8 mouse cellular contexts compared by ENCODE assay signal in the genomic region with DNA sequence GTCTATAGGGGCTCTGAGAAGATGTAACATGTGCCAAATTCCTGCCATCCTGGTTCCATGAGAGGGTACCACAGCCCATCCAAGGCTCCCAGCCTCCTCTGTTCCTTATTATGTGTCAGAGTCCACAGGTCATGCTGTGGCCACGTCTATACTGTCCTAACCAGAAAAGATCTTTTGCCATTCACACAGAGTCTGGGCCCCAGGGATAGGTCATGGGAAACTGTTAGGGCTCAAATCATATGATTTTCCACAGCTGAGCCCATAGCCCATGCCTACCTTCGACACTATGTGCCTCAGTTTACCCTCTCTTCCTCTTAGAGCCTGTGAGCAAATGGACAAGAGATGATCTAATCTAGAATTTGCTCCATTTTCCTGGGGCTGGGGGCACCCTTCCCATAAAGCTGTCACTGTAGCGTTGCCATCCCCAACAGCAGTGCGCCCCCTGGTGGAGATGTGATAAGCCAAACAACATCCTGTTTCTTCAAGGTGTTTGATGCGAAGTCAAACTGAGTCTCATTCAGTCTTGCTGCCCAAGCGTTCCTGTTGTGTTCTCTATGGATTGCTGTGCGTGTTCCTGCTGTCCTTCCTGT. TPM values are rescaled to one million over a fixed set of nuclear protein-coding genes. Genes with fewer than 3 reads are reported as not detected.
DNase-seq lines count a peak whose midpoint lies in the region; ATAC-seq and TF ChIP-seq lines count a peak whose summit lies in the region.

No protein-coding gene starts in this region.

- TF ChIP-seq POLR2A in small intestine, adult 2 months (IDR thresholded peaks at IDR 0.05; ENCODE audit: low read depth, low read length): no peak

- no peak overlapping the region for H3K9ac ChIP-seq in hindbrain, embryonic 12.5 days

- H3K27me3 ChIP-seq in hindbrain, embryonic 12.5 days: no peaks in the 10 kb centered on the region; the same call in 1 of the 2 replicates
- H3K27me3 ChIP-seq in small intestine, adult 2 months (ENCODE audit: control insufficient read depth, insufficient read depth, low read length): no peaks in the 10 kb centered on the region

- no peaks in the 10 kb centered on the region for H3K9me3 ChIP-seq in hindbrain, embryonic 12.5 days (replicated peaks)

- H3K4me2 ChIP-seq in hindbrain, embryonic 12.5 days (replicated peaks): no peak overlapping the region

- peak; percentile 92; the same call in 1 of the 2 replicates for TF ChIP-seq CTCF in small intestine, adult 2 months (IDR thresholded peaks at IDR 0.05; ENCODE audit: extremely low read depth, insufficient read length, insufficient replicate concordance, low read depth, low read length)

- 11% methylated on average over 7 of the region's 7 CpGs for WGBS in hindbrain, embryonic 12.5 days
- 6% methylated on average over 7 of the region's 7 CpGs for WGBS in small intestine, adult 2 months

- DNase-seq in MN1 (ENCODE audit: low spot score): peak; percentile 73
- peak; percentile 90 for DNase-seq in brain, adult 2 months (ENCODE audit: low read depth, low spot score)
- peak; percentile 77 to 83 for DNase-seq in layer of hippocampus, postnatal 36 days
- DNase-seq in mesoderm, embryonic 11.5 days (ENCODE audit: low read depth, low spot score): peak; percentile 80

- H3K36me3 ChIP-seq in hindbrain, embryonic 12.5 days: no peaks in the 10 kb centered on the region
- H3K36me3 ChIP-seq in small intestine, adult 2 months (ENCODE audit: control insufficient read depth, insufficient read depth, low read length): no peaks in the 10 kb centered on the region

- H3K4me3 ChIP-seq in hindbrain, embryonic 12.5 days: no peak overlapping the region
- no peak overlapping the region for H3K4me3 ChIP-seq in small intestine, adult 2 months (ENCODE audit: low read depth, low read length)

- ATAC-seq in erythroblast, adult 5-6 weeks (replicated peaks; ENCODE audit: low FRiP score, poor library complexity, severe bottlenecking): peak; percentile 59; the same call in 1 of the 2 replicates
- peak; percentile 24; the same call in 1 of the 2 replicates for ATAC-seq in hindbrain, embryonic 12.5 days (ENCODE audit: low FRiP score)
- ATAC-seq in activated CD4-positive, CD25-positive, alpha-beta regulatory T cell, adult 4 months: no peak

- no peak overlapping the region for H3K27ac ChIP-seq in hindbrain, embryonic 12.5 days
- H3K27ac ChIP-seq in small intestine, adult 2 months (ENCODE audit: insufficient read depth, low read depth, low read length): no peak overlapping the region

- H3K4me1 ChIP-seq in hindbrain, embryonic 12.5 days: peaks cover 11% of the 10 kb centered on the region; the same call in 1 of the 2 replicates
- H3K4me1 ChIP-seq in small intestine, adult 2 months (ENCODE audit: control insufficient read depth, insufficient read depth, insufficient read length, low read length): no peaks in the 10 kb centered on the region

RNA-seq across cellular contexts. Expression of a gene that starts 44.9 kb away (rescaled TPM):
- total RNA-seq in erythroblast, adult 5-6 weeks (2015; ENCODE audit: low replicate concordance): 0.42 and 0.96 TPM in 2 replicates
- total RNA-seq in erythroblast, adult 5-6 weeks (2017; ENCODE audit: low replicate concordance): not detected in 2 replicates
- 7.8 and 8.0 TPM in 2 replicates for polyA plus RNA-seq in hindbrain, embryonic 12.5 days (2016; fragmentation: Nextera tagmentation; extraction: Ambion mirVana)
- 100 to 1,000 TPM in 1 of 2 experiments, 10 to 100 TPM in 1; 96.1 to 105 TPM for total RNA-seq in layer of hippocampus, postnatal 36 days (2021)
- polyA plus RNA-seq in small intestine, adult 2 months (2012; rRNA removed): 8.4 and 21.9 TPM in 2 replicates
- not detected for polyA plus RNA-seq in activated CD4-positive, CD25-positive, alpha-beta regulatory T cell, adult 4 months (2017; shearing (Covaris generic))

RNA-seq across cellular contexts. Expression of a gene that starts 45.3 kb away (rescaled TPM):
- total RNA-seq in erythroblast, adult 5-6 weeks (2015; ENCODE audit: low replicate concordance): not detected in 2 replicates
- not detected in 2 replicates for total RNA-seq in erythroblast, adult 5-6 weeks (2017; ENCODE audit: low replicate concordance)
- polyA plus RNA-seq in hindbrain, embryonic 12.5 days (2016; fragmentation: Nextera tagmentation; extraction: Ambion mirVana): not detected in 2 replicates
- total RNA-seq in layer of hippocampus, postnatal 36 days (2021): not detected
- not detected in 2 replicates for polyA plus RNA-seq in small intestine, adult 2 months (2012; rRNA removed)
- polyA plus RNA-seq in activated CD4-positive, CD25-positive, alpha-beta regulatory T cell, adult 4 months (2017; shearing (Covaris generic)): not detected
